Mouse (Mus musculus) midbrain, embryonic 11.5 days (tissue): ENCODE data around the gene Slc9b2. TPM values are rescaled to one million over a fixed set of nuclear protein-coding genes. Genes with fewer than 3 reads are reported as not detected.
A peak's percentile ranks its signal among the peaks of the same experiment; 100 is the strongest.

Experiments used
- ATAC-seq: fragments of 200-750 bp; cut with Nextera tagmentation; 2 replicates; pipeline ENCODE4 v1.8.0; 2017; ENCODE audit warnings: moderate TSS enrichment, moderate library complexity; ENCODE audit not compliant: low FRiP score
- DNase-seq: peaks from one replicate; pipeline ENCODE4 v3.0.0; 2015; ENCODE audit warnings: low spot score; ENCODE audit errors: missing footprints
- H3K27ac ChIP-seq: fragments of 300-500 bp; sonication (generic); 2 replicates; pipeline ENCODE4 v1.5.1; 2014; ENCODE audit warnings: low read depth, low read length
- H3K27me3 ChIP-seq: fragments of 300-500 bp; sonication (generic); 2 replicates; pipeline ENCODE4 v1.6.1; 2014; ENCODE audit warnings: mild to moderate bottlenecking, low read length, moderate library complexity, mixed read lengths; ENCODE audit not compliant: control insufficient read depth, insufficient read depth
- H3K36me3 ChIP-seq: fragments of 300-500 bp; sonication (generic); 2 replicates; pipeline ENCODE4 v1.6.1; 2014; ENCODE audit warnings: mild to moderate bottlenecking, low read length, moderate library complexity, mixed read lengths; ENCODE audit not compliant: control insufficient read depth, insufficient read depth
- H3K4me1 ChIP-seq: fragments of 300-500 bp; sonication (generic); 2 replicates; pipeline ENCODE4 v1.6.1; 2014; ENCODE audit warnings: low read length; ENCODE audit not compliant: control insufficient read depth, insufficient read depth
- H3K4me2 ChIP-seq: fragments of 300-500 bp; sonication (generic); 2 replicates; pipeline ENCODE4 v1.6.1; 2014; ENCODE audit warnings: mild to moderate bottlenecking, moderate library complexity
- H3K4me3 ChIP-seq: fragments of 300-500 bp; sonication (generic); 2 replicates; pipeline ENCODE4 v1.5.1; 2014; ENCODE audit warnings: low read depth, low read length
- H3K9ac ChIP-seq: fragments of 300-500 bp; sonication (generic); 2 replicates; pipeline ENCODE4 v1.6.1; 2014; ENCODE audit warnings: low read length
- H3K9me3 ChIP-seq: fragments of 300-500 bp; sonication (generic); 2 replicates; pipeline ENCODE4 v1.6.1; 2016; ENCODE audit warnings: low read length; ENCODE audit not compliant: control insufficient read depth
- WGBS: fragments of 180-500 bp; shearing (Covaris S2); extraction: QIAGEN DNeasy Blood & Tissue Kit; methylation state at CpG from one replicate; pipeline ENCODE4 v1.1.7; 2014; 5-methylcytosine and 5-hydroxymethylcytosine counted together
- polyA plus RNA-seq: library from polyadenylated mRNA; unstranded; fragments of >200 nt; fragmentation: Nextera tagmentation; extraction: Ambion mirVana; gene quantifications from 2 replicates; pipeline ENCODE4 v1.2.1, GENCODE M21; 2014

The Slc9b2 gene
- polyA plus RNA-seq, 1 experiment from 2014 or later: 1.3 TPM

GRCm38 (mm10) chr3:135280669-135281415 is 26.7 kb upstream of the Slc9b2 start, which contains the start of gene Bdh2:
Gene Bdh2 (plus strand): TSS chr3:135281221.
- DNase-seq (peak; percentile 99), ATAC-seq (peak; percentile 88)
- peak within 1 kb of the TSS; percentile 19; the same call in 1 of the 2 replicates for H3K4me2 ChIP-seq
- peak within 1 kb of the TSS; percentile 20; the same call in 1 of the 2 replicates for H3K27ac ChIP-seq
- no peaks in the 10 kb centered on the region for H3K9me3 ChIP-seq
- peaks cover 3% of the 10 kb centered on the region; the same call in 1 of the 2 replicates for H3K4me1 ChIP-seq
- peak within 1 kb of the TSS; percentile 63 for H3K9ac ChIP-seq
- H3K27me3 ChIP-seq: no peaks in the 10 kb centered on the region
- 23% methylated on average over 14 of the region's 14 CpGs for WGBS
- no peaks in the 10 kb centered on the region for H3K36me3 ChIP-seq
- H3K4me3 ChIP-seq: no peak within 1 kb of the TSS

GRCm38 (mm10) chr3:135281701-135282100 is 25.8 kb upstream of the Slc9b2 start:
- WGBS: 84% methylated on average over 8 of the region's 8 CpGs
- H3K4me1 ChIP-seq: peaks cover 3% of the 10 kb centered on the region; the same call in 1 of the 2 replicates
- no peaks in the 10 kb centered on the region for H3K9me3 ChIP-seq
- no peaks in the 10 kb centered on the region for H3K36me3 ChIP-seq
- no peaks in the 10 kb centered on the region for H3K27me3 ChIP-seq
- no peak for ATAC-seq
- no peak overlapping the region for H3K4me3 ChIP-seq
- no peak overlapping the region for H3K4me2 ChIP-seq
- no peak for DNase-seq
- no peak overlapping the region for H3K27ac ChIP-seq
- no peak overlapping the region for H3K9ac ChIP-seq

DNA sequence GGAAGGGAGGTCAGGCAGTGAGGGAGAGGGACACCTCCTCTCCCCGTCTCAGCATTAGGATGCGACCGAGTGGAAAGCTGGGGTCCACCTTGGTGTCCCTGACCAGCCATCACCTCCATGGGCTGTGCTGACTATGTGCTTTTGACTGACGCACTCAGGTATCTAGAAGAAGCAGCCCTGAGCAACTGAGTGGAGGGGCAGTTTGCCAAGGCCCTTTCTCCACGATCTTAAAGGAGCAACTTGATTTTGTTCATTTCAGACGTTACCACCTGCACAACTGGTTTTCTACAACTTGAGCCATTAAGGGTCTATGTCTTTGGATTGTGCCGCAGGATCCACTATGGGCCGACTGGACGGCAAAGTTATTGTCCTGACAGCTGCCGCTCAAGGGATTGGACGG is 22.2 kb upstream of the Slc9b2 start:
- Histone ChIP-seq H3K27ac (no peak overlapping the region), H3K4me1 (peaks cover 3% of the 10 kb centered on the region; the same call in 1 of the 2 replicates), H3K27me3 (no peaks in the 10 kb centered on the region), H3K9ac (no peak overlapping the region), H3K9me3 (no peaks in the 10 kb centered on the region), H3K4me3 (no peak overlapping the region), H3K36me3 (no peaks in the 10 kb centered on the region), H3K4me2 (no peak overlapping the region)
- DNase-seq: no peak
- WGBS: 87% methylated on average over 11 of the region's 11 CpGs
- ATAC-seq: no peak

DNA sequence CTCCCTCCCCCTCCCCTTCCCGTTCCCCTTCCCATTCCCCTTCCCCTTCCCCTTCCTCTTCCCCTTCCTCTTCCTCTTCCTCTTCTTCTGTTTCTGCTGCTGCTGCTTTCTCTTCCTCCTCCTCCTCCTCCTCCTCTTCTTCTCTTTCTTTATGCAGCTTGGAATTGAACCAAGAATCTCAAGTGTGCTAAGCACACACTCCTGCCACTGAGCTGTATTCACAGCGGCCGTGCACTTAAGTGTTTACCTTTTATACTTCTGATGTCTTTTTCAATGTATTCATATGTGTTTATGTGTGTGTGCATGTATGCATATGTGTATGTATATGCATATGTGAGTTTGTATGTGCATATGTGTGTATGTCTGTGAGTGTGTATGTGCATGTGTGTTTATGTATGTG is 21.7 kb upstream of the Slc9b2 start:
- no peak for DNase-seq
- H3K4me1 ChIP-seq: peaks cover under 1% of the 10 kb centered on the region; the same call in 1 of the 2 replicates
- no peaks in the 10 kb centered on the region for H3K9me3 ChIP-seq
- no peak overlapping the region for H3K4me2 ChIP-seq
- no peak overlapping the region for H3K9ac ChIP-seq
- H3K36me3 ChIP-seq: no peaks in the 10 kb centered on the region
- H3K27me3 ChIP-seq: no peaks in the 10 kb centered on the region
- ATAC-seq: no peak
- H3K4me3 ChIP-seq: no peak overlapping the region
- H3K27ac ChIP-seq: no peak overlapping the region
- 86% methylated on average over 3 of the region's 3 CpGs for WGBS

GRCm38 (mm10) chr3:135288138-135288750 is 19.3 kb upstream of the Slc9b2 start:
- WGBS: 92% methylated on average over 8 of the region's 8 CpGs
- Histone ChIP-seq H3K36me3 (no peaks in the 10 kb centered on the region), H3K4me3 (no peak overlapping the region), H3K27me3 (no peaks in the 10 kb centered on the region), H3K9me3 (no peaks in the 10 kb centered on the region), H3K9ac (no peak overlapping the region), H3K4me2 (no peak overlapping the region), H3K4me1 (no peaks in the 10 kb centered on the region), H3K27ac (no peak overlapping the region)
- DNase-seq (no peak), ATAC-seq (no peak)

DNA sequence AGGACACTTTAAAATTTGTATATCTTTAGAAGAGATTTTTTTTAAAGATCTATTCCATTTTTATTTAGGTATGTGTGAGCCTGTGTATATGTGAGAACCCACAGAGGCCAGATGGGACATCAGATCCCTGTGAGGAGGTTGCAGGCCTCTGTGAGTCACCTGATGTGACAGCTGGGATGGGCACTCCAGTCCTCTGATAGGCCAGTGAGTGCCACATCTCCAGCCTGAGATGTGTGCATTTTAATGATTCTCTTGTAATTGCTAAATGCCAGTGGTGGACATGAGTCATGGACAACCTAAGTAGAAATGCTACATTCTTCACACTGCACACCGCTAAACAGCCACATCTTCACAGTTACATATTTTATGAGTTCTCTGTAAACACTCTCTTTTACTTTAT is 18.4 kb upstream of the Slc9b2 start:
- H3K9me3 ChIP-seq: no peaks in the 10 kb centered on the region
- H3K4me3 ChIP-seq: no peak overlapping the region
- WGBS: 94% methylated on average over 1 of the region's 1 CpGs
- ATAC-seq (no peak), DNase-seq (no peak)
- no peaks in the 10 kb centered on the region for H3K27me3 ChIP-seq
- no peaks in the 10 kb centered on the region for H3K4me1 ChIP-seq
- H3K4me2 ChIP-seq: no peak overlapping the region
- no peak overlapping the region for H3K9ac ChIP-seq
- no peak overlapping the region for H3K27ac ChIP-seq
- no peaks in the 10 kb centered on the region for H3K36me3 ChIP-seq

- Histone ChIP-seq H3K4me3 (no peak overlapping the region), H3K9ac (no peak overlapping the region), H3K36me3 (no peaks in the 10 kb centered on the region), H3K27ac (no peak overlapping the region), H3K4me1 (no peaks in the 10 kb centered on the region), H3K9me3 (no peaks in the 10 kb centered on the region), H3K4me2 (no peak overlapping the region), H3K27me3 (no peaks in the 10 kb centered on the region)
- DNase-seq (peak; percentile 93), ATAC-seq (peak; percentile 73)
- 100% methylated on average over 7 of the region's 7 CpGs for WGBS
These were observed 17.1 kb upstream of the Slc9b2 start for GRCm38 (mm10) chr3:135290249-135290894.

- Histone ChIP-seq H3K4me2 (no peak overlapping the region), H3K9ac (no peak overlapping the region), H3K27ac (no peak overlapping the region), H3K9me3 (no peaks in the 10 kb centered on the region), H3K36me3 (no peaks in the 10 kb centered on the region), H3K4me3 (no peak overlapping the region), H3K4me1 (no peaks in the 10 kb centered on the region), H3K27me3 (no peaks in the 10 kb centered on the region)
- DNase-seq (no peak), ATAC-seq (0 out of 2 replicates have a peak, but pooled peaks have one; percentile 49)
- WGBS: 51% methylated on average over 7 of the region's 7 CpGs
These were observed 13.8 kb upstream of the Slc9b2 start for GRCm38 (mm10) chr3:135293703-135294102.

GRCm38 (mm10) chr3:135295559-135295958 is 11.9 kb upstream of the Slc9b2 start:
- ATAC-seq (no peak), DNase-seq (no peak)
- H3K9ac ChIP-seq: no peak overlapping the region
- no peak overlapping the region for H3K4me3 ChIP-seq
- H3K27ac ChIP-seq: no peak overlapping the region
- H3K36me3 ChIP-seq: no peaks in the 10 kb centered on the region
- H3K4me1 ChIP-seq: no peaks in the 10 kb centered on the region
- H3K27me3 ChIP-seq: no peaks in the 10 kb centered on the region
- H3K4me2 ChIP-seq: no peak overlapping the region
- H3K9me3 ChIP-seq: no peaks in the 10 kb centered on the region
- 88% methylated on average over 1 of the region's 1 CpGs for WGBS
